Mouse (Mus musculus) intestine, embryonic 15.5 days (tissue): ENCODE measurements around the gene Col4a1. TPM values are rescaled to one million over a fixed set of nuclear protein-coding genes. Genes with fewer than 3 reads are reported as not detected.

Source experiments
- polyA plus RNA-seq: library from polyadenylated mRNA; unstranded; fragments of >200 nt; fragmentation: Nextera tagmentation; extraction: Ambion mirVana; gene quantifications from 2 replicates; pipeline ENCODE4 v1.2.1, GENCODE M21; 2015

Col4a1 gene
- polyA plus RNA-seq, 1 experiment from 2014 or later: 161 TPM

Other genes with a start within 250 kb of the Col4a1 start
- gene Col4a2, start within 50 bp of the Col4a1 start, polyA plus RNA-seq: 60.2 and 61.4 TPM in 2 replicates
- gene Rab20, start 165.9 kb upstream of the Col4a1 start, polyA plus RNA-seq: 14.8 and 16.5 TPM in 2 replicates
- gene Naxd, start 184.7 kb upstream of the Col4a1 start, polyA plus RNA-seq: 94.4 and 101 TPM in 2 replicates
- 26.2 and 33.1 TPM in 2 replicates for gene Cars2, start 238.0 kb upstream of the Col4a1 start, polyA plus RNA-seq
- 34.2 and 35.0 TPM in 2 replicates for gene Ing1, start 242.7 kb upstream of the Col4a1 start, polyA plus RNA-seq